Mouse (Mus musculus) heart, postnatal 0 days (tissue): Measurements from ENCODE around the gene Ugt1a6a. TPM values are rescaled to one million over a fixed set of nuclear protein-coding genes. Genes with fewer than 3 reads are reported as not detected.
"Not testable (repeated sequence)": the region's sequence is repeated elsewhere in the genome, so short reads cannot be mapped to it uniquely, and the experiment has no call there.

Source experiments
- ATAC-seq: fragments of 200-750 bp; cut with Nextera tagmentation; 2 replicates; pipeline ENCODE4 v1.8.0; 2017; ENCODE audit warnings: low read depth, moderate number of reproducible peaks, moderate library complexity; ENCODE audit not compliant: insufficient read depth
- DNase-seq: peaks from one replicate; pipeline ENCODE4 v3.0.0-alpha.2; 2016; ENCODE audit warnings: low spot score
- H3K27ac ChIP-seq: fragments of 300-500 bp; sonication (generic); 2 replicates; pipeline ENCODE4 v1.5.1; 2014; ENCODE audit warnings: low read depth, mild to moderate bottlenecking
- H3K27me3 ChIP-seq: fragments of 300-500 bp; sonication (generic); 2 replicates; pipeline ENCODE4 v1.6.1; 2014; ENCODE audit warnings: low read length, mixed read lengths; ENCODE audit not compliant: control insufficient read depth, insufficient read depth
- H3K36me3 ChIP-seq: fragments of 300-500 bp; sonication (generic); replicated peaks from 2 replicates; pipeline ENCODE4 v1.6.1; 2014; ENCODE audit warnings: low read length, mixed read lengths; ENCODE audit not compliant: control insufficient read depth, insufficient read depth
- H3K4me1 ChIP-seq: fragments of 300-500 bp; sonication (generic); 2 replicates; pipeline ENCODE4 v1.6.1; 2014; ENCODE audit warnings: antibody characterized with exemption; ENCODE audit not compliant: control insufficient read depth, insufficient read depth
- H3K4me2 ChIP-seq: fragments of 300-500 bp; sonication (generic); 2 replicates; pipeline ENCODE4 v1.6.1; 2014; ENCODE audit warnings: low read depth, mild to moderate bottlenecking, low read length, moderate library complexity
- H3K4me3 ChIP-seq: fragments of 300-500 bp; sonication (generic); 2 replicates; pipeline ENCODE4 v1.5.1; 2014; ENCODE audit warnings: low read depth, low read length
- H3K9ac ChIP-seq: fragments of 300-500 bp; sonication (generic); replicated peaks from 2 replicates; pipeline ENCODE4 v1.6.1; 2014; ENCODE audit warnings: low read depth, low read length, mixed read lengths
- H3K9me3 ChIP-seq: fragments of 300-500 bp; sonication (generic); replicated peaks from 2 replicates; pipeline ENCODE4 v1.6.1; 2016; ENCODE audit warnings: low read length; ENCODE audit not compliant: control insufficient read depth
- CTCF ChIP-seq: IDR thresholded peaks from 2 replicates; pipeline ENCODE4 v1.5.1; 2016; ENCODE audit warnings: antibody characterized with exemption, control low read depth, low read depth
- EP300 ChIP-seq: IDR thresholded peaks from 2 replicates; pipeline ENCODE4 v1.6.1; 2016; ENCODE audit warnings: antibody characterized with exemption, low read depth
- WGBS: fragments of 180-500 bp; shearing (Covaris S2); extraction: QIAGEN DNeasy Blood & Tissue Kit; methylation state at CpG from one replicate; pipeline ENCODE4 v1.1.7; 2014; 5-methylcytosine and 5-hydroxymethylcytosine counted together
- polyA plus RNA-seq: library from polyadenylated mRNA; unstranded; fragments of >200 nt; fragmentation: Nextera tagmentation; extraction: Ambion mirVana; gene quantifications from 2 replicates; pipeline ENCODE4 v1.2.1, GENCODE M21; 2015
- total RNA-seq: library from RNA; depleted of rRNA; stranded (reverse); fragments of >200 nt; gene quantifications from 2 replicates; pipeline ENCODE4 v1.2.3, GENCODE M21; 2014; ENCODE audit warnings: low replicate concordance

Ugt1a6a gene
- total and polyA plus RNA-seq, 2 experiments from 2014 or later = 0.66 to 2.2 TPM

- ATAC-seq, H3K36me3 ChIP-seq, H3K27me3 ChIP-seq, H3K9ac ChIP-seq, H3K27ac ChIP-seq, H3K4me2 ChIP-seq, H3K4me1 ChIP-seq, H3K9me3 ChIP-seq, H3K4me3 ChIP-seq, DNase-seq: not testable (repeated sequence)
- WGBS = 10% methylated on average over 3 of the region's 4 CpGs
- peak; percentile 30 for TF ChIP-seq CTCF
These were observed 14.1 kb upstream of the Ugt1a6a start for GRCm38 (mm10) chr1:88120550-88120949.

DNA sequence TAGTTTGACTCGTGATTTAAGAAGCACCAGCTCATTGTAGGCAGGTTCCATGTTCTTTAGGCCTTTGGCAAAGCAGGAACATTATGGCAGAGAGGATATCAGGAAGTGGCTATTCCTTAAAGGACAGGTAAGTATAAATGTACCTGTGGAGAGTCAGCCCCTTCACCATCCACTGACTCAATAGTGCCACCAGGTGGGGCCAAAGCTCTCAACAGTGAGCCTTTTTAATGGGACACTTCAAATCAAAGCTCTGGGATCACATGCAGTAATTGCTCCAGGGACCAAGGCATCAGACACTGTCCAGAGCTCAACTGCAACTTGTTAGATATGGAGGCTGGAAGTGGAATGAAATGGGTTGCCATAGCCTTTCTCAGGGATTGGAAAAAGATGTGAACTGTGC is 13.1 kb upstream of the Ugt1a6a start:
- H3K4me3 ChIP-seq, H3K27me3 ChIP-seq, H3K4me2 ChIP-seq, H3K27ac ChIP-seq, H3K9me3 ChIP-seq, ATAC-seq, H3K36me3 ChIP-seq, DNase-seq, H3K4me1 ChIP-seq, H3K9ac ChIP-seq: not testable (repeated sequence)
- no CpG with 5 or more reads among the region's 1 CpGs for WGBS
- TF ChIP-seq CTCF = peak; percentile 24; the same call in 1 of the 2 replicates

GRCm38 (mm10) chr1:88125827-88126360 is 8.7 kb upstream of the Ugt1a6a start:
- not testable (repeated sequence) for H3K4me2 ChIP-seq, H3K27me3 ChIP-seq, H3K27ac ChIP-seq, DNase-seq, ATAC-seq, H3K9me3 ChIP-seq, H3K36me3 ChIP-seq, H3K4me3 ChIP-seq, H3K4me1 ChIP-seq, H3K9ac ChIP-seq
- TF ChIP-seq CTCF = peak; percentile 13; the same call in 1 of the 2 replicates
- WGBS = 61% methylated on average over 2 of the region's 4 CpGs

DNA sequence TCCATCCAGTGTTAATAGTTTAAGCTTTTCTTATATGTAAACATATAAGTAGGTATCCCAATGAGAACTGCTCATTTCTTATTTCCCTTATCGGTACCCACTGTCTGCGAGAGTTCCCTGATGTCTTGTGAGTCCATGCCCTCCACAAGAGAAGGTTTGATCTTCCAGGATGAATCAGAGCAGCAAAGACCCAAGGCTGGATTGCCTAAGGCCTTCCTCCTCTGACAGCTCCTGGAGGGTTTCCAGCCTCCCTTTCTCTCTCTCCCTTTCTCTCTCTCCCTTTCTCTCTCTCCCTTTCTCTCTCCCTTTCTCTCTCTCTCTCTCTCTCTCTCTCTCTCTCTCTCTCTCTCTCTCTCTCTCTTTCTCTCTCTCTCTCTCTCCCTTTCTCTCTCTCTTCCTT is 5.5 kb upstream of the Ugt1a6a start:
- not testable (repeated sequence) for H3K27ac ChIP-seq, H3K27me3 ChIP-seq, H3K9me3 ChIP-seq, H3K9ac ChIP-seq, H3K36me3 ChIP-seq, H3K4me3 ChIP-seq, H3K4me1 ChIP-seq, DNase-seq, H3K4me2 ChIP-seq, ATAC-seq
- WGBS = 81% methylated on average over 2 of the region's 2 CpGs

- not testable (repeated sequence) for H3K4me2 ChIP-seq, ATAC-seq, DNase-seq, H3K9me3 ChIP-seq, H3K4me3 ChIP-seq, H3K27me3 ChIP-seq, H3K36me3 ChIP-seq, H3K27ac ChIP-seq, H3K9ac ChIP-seq, H3K4me1 ChIP-seq
- 71% methylated on average over 1 of the region's 1 CpGs for WGBS
These were observed 4.4 kb upstream of the Ugt1a6a start for GRCm38 (mm10) chr1:88130223-88130622.

DNA sequence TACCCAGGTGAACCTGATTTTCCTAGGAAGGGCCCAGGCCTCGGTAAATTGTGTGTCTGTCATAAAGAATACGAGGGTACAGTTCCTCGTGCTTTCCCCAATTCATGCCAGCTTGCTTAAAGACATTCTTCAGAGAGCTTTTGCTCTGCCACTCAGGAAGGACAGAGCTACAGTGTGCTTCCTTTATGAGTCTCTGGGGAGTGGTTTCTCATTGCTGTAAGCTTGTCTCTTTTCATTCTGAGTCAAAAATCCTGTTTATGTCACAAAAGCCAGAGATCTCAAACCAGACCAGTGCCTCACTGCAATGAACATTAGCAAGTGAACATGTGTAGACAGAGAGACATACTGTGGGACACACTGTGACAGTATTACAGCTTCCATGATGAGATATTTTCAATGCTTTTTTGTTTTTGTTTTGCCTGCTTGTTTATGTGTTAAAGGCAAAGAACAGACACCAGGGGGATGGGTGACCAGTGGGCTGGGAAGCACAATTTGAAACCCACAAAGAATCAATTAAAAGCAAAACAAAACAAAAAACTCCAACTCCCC is 627 bp upstream of the Ugt1a6a start:
- 50% methylated on average over 3 of the region's 3 CpGs for WGBS
- no peak for ATAC-seq

GRCm38 (mm10) chr1:88135229-88135904 is 758 bp downstream of the Ugt1a6a start:
- not testable (repeated sequence) for H3K27ac ChIP-seq, H3K9ac ChIP-seq, DNase-seq, H3K9me3 ChIP-seq, H3K36me3 ChIP-seq, H3K27me3 ChIP-seq, H3K4me1 ChIP-seq, H3K4me3 ChIP-seq, H3K4me2 ChIP-seq
- 62% methylated on average over 5 of the region's 6 CpGs for whole genome bisulfite sequencing
- ATAC-seq = peak; percentile 24; the same call in 1 of the 2 replicates

More for the DNA sequence above, 627 bp upstream of the Ugt1a6a start:
- Histone ChIP-seq H3K4me3 (no peak overlapping the region), H3K9me3 (no peaks in the 10 kb centered on the region), H3K27me3 (no peaks in the 10 kb centered on the region), H3K4me1 (no peaks in the 10 kb centered on the region), H3K27ac (no peak overlapping the region), H3K9ac (no peak overlapping the region), H3K4me2 (no peak overlapping the region), H3K36me3 (no peaks in the 10 kb centered on the region)
- TF ChIP-seq CTCF (no peak), EP300 (no peak)
- no peak for DNase-seq
